Mouse (Mus musculus): ENCODE data around the gene Gm10320. TPM values are rescaled to one million over a fixed set of nuclear protein-coding genes. Genes with fewer than 3 reads are reported as not detected.

Gene Gm10320
- polyA plus RNA-seq, 1 experiment from 2014 or later: 1.7 TPM

GRCm38 (mm10) chr13:98503601-98504000, 11.8 kb upstream of the Gm10320 start:
- H3K27me3 ChIP-seq: peaks cover 97% of the 10 kb centered on the region
- ATAC-seq (ENCODE audit: insufficient number of reproducible peaks, insufficient read depth, low FRiP score, low TSS enrichment, low read depth): no peak
- H3K4me3 ChIP-seq (replicated peaks): 0 out of 2 replicates have a peak overlapping the region, but pooled peaks have one; percentile 48
- no peaks in the 10 kb centered on the region for H3K36me3 ChIP-seq
- no peak overlapping the region for H3K27ac ChIP-seq
- 1% methylated on average over 8 of the region's 8 CpGs for WGBS
- H3K9me3 ChIP-seq: no peaks in the 10 kb centered on the region
- H3K4me1 ChIP-seq (replicated peaks): peaks cover 36% of the 10 kb centered on the region
- peak overlapping the region; percentile 96 for H3K4me2 ChIP-seq
- no peak overlapping the region for H3K9ac ChIP-seq (replicated peaks)

GRCm38 (mm10) chr13:98502813-98503341, 11.1 kb upstream of the Gm10320 start:
- ATAC-seq (ENCODE audit: insufficient number of reproducible peaks, insufficient read depth, low FRiP score, low TSS enrichment, low read depth): no peak
- no peak overlapping the region for H3K9ac ChIP-seq (replicated peaks)
- H3K9me3 ChIP-seq: no peaks in the 10 kb centered on the region
- under 1% methylated on average over 27 of the region's 27 CpGs for WGBS
- H3K4me2 ChIP-seq: peak overlapping the region; percentile 96
- peaks cover 36% of the 10 kb centered on the region for H3K4me1 ChIP-seq (replicated peaks)
- no peak overlapping the region for H3K27ac ChIP-seq
- peaks cover 100% of the 10 kb centered on the region for H3K27me3 ChIP-seq
- H3K36me3 ChIP-seq: no peaks in the 10 kb centered on the region
- peak overlapping the region; percentile 31 for H3K4me3 ChIP-seq (replicated peaks)

GRCm38 (mm10) chr13:98502236-98502812, 10.5 kb upstream of the Gm10320 start:
- peaks cover 36% of the 10 kb centered on the region for H3K4me1 ChIP-seq (replicated peaks)
- ATAC-seq (ENCODE audit: insufficient number of reproducible peaks, insufficient read depth, low FRiP score, low TSS enrichment, low read depth): no peak
- H3K27ac ChIP-seq: no peak overlapping the region
- H3K36me3 ChIP-seq: no peaks in the 10 kb centered on the region
- H3K4me3 ChIP-seq (replicated peaks): peak overlapping the region; percentile 31
- peak overlapping the region; percentile 96 for H3K4me2 ChIP-seq
- H3K27me3 ChIP-seq: peaks cover 100% of the 10 kb centered on the region
- no peak overlapping the region for H3K9ac ChIP-seq (replicated peaks)
- H3K9me3 ChIP-seq: no peaks in the 10 kb centered on the region
- WGBS: under 1% methylated on average over 16 of the region's 16 CpGs

- Histone ChIP-seq H3K9me3 (no peaks in the 10 kb centered on the region), H3K4me1 (replicated peaks) (peaks cover 36% of the 10 kb centered on the region), H3K4me3 (replicated peaks) (no peak overlapping the region), H3K9ac (replicated peaks) (no peak overlapping the region), H3K36me3 (no peaks in the 10 kb centered on the region), H3K4me2 (no peak overlapping the region), H3K27ac (no peak overlapping the region), H3K27me3 (peaks cover 95% of the 10 kb centered on the region)
- no peak for ATAC-seq (ENCODE audit: insufficient number of reproducible peaks, insufficient read depth, low FRiP score, low TSS enrichment, low read depth)
- WGBS: 6% methylated on average over 6 of the region's 6 CpGs
Measured at GRCm38 (mm10) chr13:98501321-98501720, 9.5 kb upstream of the Gm10320 start.

GRCm38 (mm10) chr13:98500471-98501125, 8.8 kb upstream of the Gm10320 start:
- Histone ChIP-seq H3K27ac (no peak overlapping the region), H3K4me2 (no peak overlapping the region), H3K4me3 (replicated peaks) (no peak overlapping the region), H3K9me3 (no peaks in the 10 kb centered on the region), H3K36me3 (no peaks in the 10 kb centered on the region), H3K27me3 (peaks cover 88% of the 10 kb centered on the region), H3K4me1 (replicated peaks) (peaks cover 36% of the 10 kb centered on the region), H3K9ac (replicated peaks) (no peak overlapping the region)
- 15% methylated on average over 13 of the region's 13 CpGs for WGBS
- ATAC-seq (ENCODE audit: insufficient number of reproducible peaks, insufficient read depth, low FRiP score, low TSS enrichment, low read depth): no peak

- Histone ChIP-seq H3K9me3 (no peaks in the 10 kb centered on the region), H3K36me3 (no peaks in the 10 kb centered on the region), H3K4me2 (no peak overlapping the region), H3K27ac (no peak overlapping the region), H3K4me3 (replicated peaks) (no peak overlapping the region), H3K4me1 (replicated peaks) (peaks cover 17% of the 10 kb centered on the region), H3K27me3 (peaks cover 79% of the 10 kb centered on the region), H3K9ac (replicated peaks) (no peak overlapping the region)
- 68% methylated on average over 5 of the region's 5 CpGs for WGBS
- ATAC-seq (ENCODE audit: insufficient number of reproducible peaks, insufficient read depth, low FRiP score, low TSS enrichment, low read depth): no peak
Measured at GRCm38 (mm10) chr13:98498561-98498960, 6.8 kb upstream of the Gm10320 start.

- H3K27ac ChIP-seq: no peak overlapping the region
- WGBS: 70% methylated on average over 11 of the region's 11 CpGs
- H3K36me3 ChIP-seq: no peaks in the 10 kb centered on the region
- no peak overlapping the region for H3K4me3 ChIP-seq (replicated peaks)
- no peaks in the 10 kb centered on the region for H3K9me3 ChIP-seq
- no peak overlapping the region for H3K4me2 ChIP-seq
- H3K27me3 ChIP-seq: peaks cover 74% of the 10 kb centered on the region
- H3K4me1 ChIP-seq (replicated peaks): peaks cover 12% of the 10 kb centered on the region
- ATAC-seq (ENCODE audit: insufficient number of reproducible peaks, insufficient read depth, low FRiP score, low TSS enrichment, low read depth): no peak
- H3K9ac ChIP-seq (replicated peaks): no peak overlapping the region
Measured at GRCm38 (mm10) chr13:98498080-98498479, 6.3 kb upstream of the Gm10320 start.

- H3K4me2 ChIP-seq: no peak overlapping the region
- H3K36me3 ChIP-seq: no peaks in the 10 kb centered on the region
- no peak overlapping the region for H3K4me3 ChIP-seq (replicated peaks)
- peaks cover 8% of the 10 kb centered on the region for H3K4me1 ChIP-seq (replicated peaks)
- H3K27me3 ChIP-seq: peaks cover 66% of the 10 kb centered on the region
- no peak for ATAC-seq (ENCODE audit: insufficient number of reproducible peaks, insufficient read depth, low FRiP score, low TSS enrichment, low read depth)
- no peak overlapping the region for H3K27ac ChIP-seq
- 25% methylated on average over 16 of the region's 16 CpGs for WGBS
- no peaks in the 10 kb centered on the region for H3K9me3 ChIP-seq
- no peak overlapping the region for H3K9ac ChIP-seq (replicated peaks)
Measured at GRCm38 (mm10) chr13:98496917-98497870, 5.4 kb upstream of the Gm10320 start.

- H3K4me3 ChIP-seq (replicated peaks): no peak overlapping the region
- H3K27me3 ChIP-seq: peaks cover 39% of the 10 kb centered on the region
- 68% methylated on average over 7 of the region's 8 CpGs for WGBS
Measured at GRCm38 (mm10) chr13:98494492-98495064, 2.8 kb upstream of the Gm10320 start.

GRCm38 (mm10) chr13:98492569-98493255, 911 bp upstream of the Gm10320 start:
- H3K27ac ChIP-seq: no peak overlapping the region

More at GRCm38 (mm10) chr13:98494492-98495064, 2.8 kb upstream of the Gm10320 start:
- Histone ChIP-seq H3K36me3 (no peaks in the 10 kb centered on the region), H3K9ac (replicated peaks) (no peak overlapping the region), H3K4me1 (replicated peaks) (peaks cover 8% of the 10 kb centered on the region), H3K4me2 (no peak overlapping the region), H3K27ac (no peak overlapping the region), H3K9me3 (no peaks in the 10 kb centered on the region)
- no peak for ATAC-seq (ENCODE audit: insufficient number of reproducible peaks, insufficient read depth, low FRiP score, low TSS enrichment, low read depth)

More at GRCm38 (mm10) chr13:98492569-98493255, 911 bp upstream of the Gm10320 start:
- no peak overlapping the region for H3K4me3 ChIP-seq (replicated peaks)
- H3K9me3 ChIP-seq: no peaks in the 10 kb centered on the region
- ATAC-seq (ENCODE audit: insufficient number of reproducible peaks, insufficient read depth, low FRiP score, low TSS enrichment, low read depth): no peak
- H3K27me3 ChIP-seq: peaks cover 21% of the 10 kb centered on the region
- no peaks in the 10 kb centered on the region for H3K36me3 ChIP-seq
- peaks cover 8% of the 10 kb centered on the region for H3K4me1 ChIP-seq (replicated peaks)
- 66% methylated on average over 9 of the region's 9 CpGs for WGBS
- H3K4me2 ChIP-seq: no peak overlapping the region
- H3K9ac ChIP-seq (replicated peaks): no peak overlapping the region

Data from limb, embryonic 12.5 days (tissue).